Mouse (Mus musculus) CH12.LX (cell line): Measurements from ENCODE around the gene Hck.

Experiments used
- BHLHE40 ChIP-seq: IDR thresholded peaks from 2 replicates; pipeline ENCODE4 v1.6.1; 2011; ENCODE audit warnings: mild to moderate bottlenecking, low read depth, low read length, improper control_type of control experiment
- CTCF ChIP-seq, 2 experiments: IDR thresholded peaks in 1 of 2; conservative IDR thresholded peaks in 1 of 2; 2 replicates each; pipeline ENCODE4 v1.5.1; 2011 to 2012; ENCODE audit warnings: low read depth in 2 of 2, low read length in 2 of 2, improper control_type of control experiment in 1 of 2, inconsistent platforms in 1 of 2, mild to moderate bottlenecking in 1 of 2, moderate library complexity in 1 of 2
- NELFE ChIP-seq: IDR thresholded peaks from 2 replicates; pipeline ENCODE4 v1.6.1; 2011; ENCODE audit warnings: low read depth, low read length, improper control_type of control experiment
- PAX5 ChIP-seq: IDR thresholded peaks from 2 replicates; pipeline ENCODE4 v1.6.1; 2012; ENCODE audit warnings: low read length, inconsistent platforms, mixed read lengths
- POLR2A ChIP-seq: IDR thresholded peaks from 2 replicates; pipeline ENCODE4 v1.6.1; 2011; ENCODE audit warnings: low read depth, mild to moderate bottlenecking, improper control_type of control experiment, low read length

- TF ChIP-seq POLR2A (no peak), NELFE (no peak), CTCF (conservative IDR thresholded peaks at IDR 0.05 in 1 of 2, IDR thresholded peaks at IDR 0.05 in 1 of 2; ENCODE audit: low read depth in 2 of 2, low read length in 2 of 2) (no peak), BHLHE40 (no peak), PAX5 (no peak)
Observed at GRCm38 (mm10) chr2:153111298-153111697, 3.0 kb downstream of the Hck start.
